Mouse (Mus musculus) neural tube, embryonic 10.5 days (tissue): ENCODE data around the gene Bbs9.

Experiments used
- DNase-seq: peaks from one replicate; pipeline ENCODE4 v3.0.0-alpha.2; 2017; ENCODE audit warnings: low spot score; ENCODE audit errors: extremely low spot score

The Bbs9 gene

DNA sequence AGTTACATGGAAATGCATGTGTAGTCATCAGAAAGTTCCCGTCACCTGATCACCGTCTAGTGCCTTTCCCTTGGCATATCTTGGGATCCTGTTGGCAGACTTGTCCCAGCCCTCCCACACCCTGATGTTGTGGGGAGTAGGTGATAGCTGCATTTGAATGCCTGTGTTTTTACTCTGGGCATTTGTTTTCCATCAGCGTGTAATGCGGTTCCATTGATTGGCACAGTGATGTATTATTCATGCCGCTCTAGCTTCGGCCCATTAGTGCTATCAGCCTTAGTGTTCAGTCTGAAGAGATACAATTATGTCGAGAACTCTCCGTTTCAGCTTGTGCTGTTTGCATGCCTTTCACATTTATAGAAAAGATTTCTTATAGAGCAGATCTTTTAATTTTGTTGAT lies 259.9 kb downstream of the Bbs9 start:
- no peak for DNase-seq

DNA sequence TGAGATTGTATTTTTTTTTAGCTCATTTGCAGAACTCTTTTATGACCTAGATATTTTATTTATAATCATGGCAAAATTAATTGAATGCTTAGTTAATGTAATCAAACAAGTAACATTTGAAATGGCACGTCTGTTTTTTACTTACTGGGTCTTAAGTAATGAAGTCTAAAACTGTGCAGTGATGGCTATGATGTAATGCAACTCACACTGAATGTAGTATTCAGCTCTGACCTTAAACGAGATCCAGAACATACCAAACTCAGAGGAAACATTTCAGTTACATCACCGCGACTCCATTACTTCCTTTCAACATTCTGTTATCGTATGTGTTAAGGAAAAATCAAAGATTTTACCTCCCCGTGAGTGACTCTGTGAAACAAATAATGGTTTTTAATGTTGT lies 262.4 kb downstream of the Bbs9 start:
- no peak for DNase-seq

DNA sequence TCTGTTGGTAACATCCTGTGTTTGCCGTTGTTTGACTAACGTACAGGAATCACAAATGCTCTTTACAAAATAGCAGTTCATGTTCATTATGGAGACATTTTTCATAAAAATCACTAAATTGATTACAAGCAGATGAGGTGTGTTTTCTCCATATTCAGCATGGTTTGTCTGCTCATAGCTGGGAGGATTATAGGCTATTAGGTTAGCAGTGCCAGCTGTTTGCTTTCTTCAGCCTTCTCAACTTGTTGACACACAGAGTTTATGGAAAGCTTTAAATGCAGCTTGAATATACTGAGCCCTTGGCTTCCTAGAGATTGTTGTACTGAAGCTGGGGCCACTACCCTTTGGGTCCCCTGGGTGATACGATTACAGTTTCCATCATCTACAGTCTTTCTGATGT lies 263.3 kb downstream of the Bbs9 start:
- DNase-seq = no peak

DNA sequence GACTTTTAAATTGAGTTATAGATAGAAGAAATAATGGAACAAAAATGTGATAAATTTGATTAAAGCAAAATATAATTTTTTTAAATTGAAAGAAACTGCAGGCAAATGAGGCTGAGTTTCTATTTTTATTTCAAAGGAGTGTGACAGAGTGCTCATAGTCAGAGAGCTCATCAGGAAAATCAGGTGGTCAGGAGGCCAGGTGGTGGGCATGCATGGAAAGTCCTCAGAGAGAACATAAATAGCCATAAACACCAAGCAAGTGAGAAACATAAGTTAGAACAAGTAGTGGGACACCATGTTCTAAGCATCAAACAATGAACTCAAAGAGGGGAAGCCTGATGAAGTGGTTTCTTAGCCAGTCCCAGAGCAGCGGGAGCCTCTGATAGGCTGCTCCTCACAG lies 266.5 kb downstream of the Bbs9 start:
- DNase-seq = no peak

DNA sequence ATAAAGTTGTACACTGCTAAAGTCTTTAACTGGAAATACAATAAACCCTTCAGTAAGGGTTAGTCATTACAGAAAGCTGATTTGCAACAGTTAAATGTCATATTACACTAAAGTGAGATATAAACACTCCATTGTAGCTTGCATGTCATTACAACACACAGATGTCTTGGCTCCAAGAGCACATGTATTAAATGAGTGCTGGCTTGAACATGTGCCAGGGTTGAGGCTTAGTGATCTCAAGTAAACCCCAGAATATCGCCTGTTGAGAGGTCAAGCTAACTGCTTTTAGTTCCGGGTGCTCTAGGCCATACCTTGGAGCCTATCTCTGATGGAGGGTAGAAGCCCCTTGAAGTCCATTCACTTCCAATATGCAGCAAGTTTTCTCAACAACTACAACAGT lies 273.1 kb downstream of the Bbs9 start:
- no peak for DNase-seq

DNA sequence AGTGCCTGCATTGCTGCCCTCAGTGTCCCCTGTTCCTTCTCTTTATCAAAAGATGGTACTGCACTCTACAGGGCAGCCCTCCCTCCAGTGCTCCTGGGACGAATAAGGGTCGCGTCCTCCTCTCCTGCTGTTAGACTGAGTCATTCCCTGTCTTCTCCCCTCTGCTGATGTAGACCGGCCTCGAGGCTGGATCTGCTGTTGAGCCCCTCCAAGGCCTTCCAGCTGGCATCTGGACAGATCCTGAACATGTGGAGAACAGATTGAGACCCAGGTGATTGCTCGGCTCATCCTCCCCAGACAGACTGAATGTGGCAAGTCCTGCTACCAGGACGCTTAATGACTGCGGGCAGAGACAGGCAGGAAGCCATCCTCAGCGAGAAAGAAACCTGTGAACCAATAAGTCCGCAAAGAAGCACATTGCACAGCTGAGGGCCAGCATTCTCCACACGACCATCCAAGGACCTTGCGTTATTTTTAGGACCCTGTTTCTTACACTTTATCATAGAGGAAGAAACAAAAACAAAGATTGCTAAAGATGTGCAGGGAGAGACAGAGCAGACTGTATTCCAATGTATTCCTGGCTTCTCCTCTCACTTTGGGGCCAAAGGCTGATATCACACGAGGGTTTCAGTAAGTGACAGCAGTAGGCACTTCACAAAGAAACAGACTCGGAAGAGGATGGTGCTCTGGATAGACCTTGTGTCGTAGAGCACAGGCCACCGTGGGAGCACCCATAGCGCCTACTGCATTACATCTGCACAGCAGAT lies 275.4 kb downstream of the Bbs9 start:
- peak; percentile 23 for DNase-seq

DNA sequence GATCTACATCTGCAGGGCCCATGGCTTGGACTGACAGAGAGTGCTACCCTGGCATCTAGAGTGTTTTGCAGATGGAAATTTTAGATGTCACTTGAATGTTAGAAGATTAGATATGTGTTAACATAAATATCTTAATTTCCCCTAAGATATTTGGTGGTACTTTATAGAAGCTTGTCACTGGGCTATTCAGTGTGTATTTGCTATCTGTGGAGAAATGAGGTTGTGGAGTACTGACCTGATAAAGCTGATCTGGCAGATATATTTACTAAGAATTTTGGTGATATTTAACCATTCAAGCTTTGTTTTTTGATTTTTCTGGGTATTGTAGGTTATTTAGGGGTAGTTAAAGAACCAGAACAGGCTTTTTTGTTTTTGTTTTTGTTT lies 276.0 kb downstream of the Bbs9 start:
- no peak for DNase-seq

DNA sequence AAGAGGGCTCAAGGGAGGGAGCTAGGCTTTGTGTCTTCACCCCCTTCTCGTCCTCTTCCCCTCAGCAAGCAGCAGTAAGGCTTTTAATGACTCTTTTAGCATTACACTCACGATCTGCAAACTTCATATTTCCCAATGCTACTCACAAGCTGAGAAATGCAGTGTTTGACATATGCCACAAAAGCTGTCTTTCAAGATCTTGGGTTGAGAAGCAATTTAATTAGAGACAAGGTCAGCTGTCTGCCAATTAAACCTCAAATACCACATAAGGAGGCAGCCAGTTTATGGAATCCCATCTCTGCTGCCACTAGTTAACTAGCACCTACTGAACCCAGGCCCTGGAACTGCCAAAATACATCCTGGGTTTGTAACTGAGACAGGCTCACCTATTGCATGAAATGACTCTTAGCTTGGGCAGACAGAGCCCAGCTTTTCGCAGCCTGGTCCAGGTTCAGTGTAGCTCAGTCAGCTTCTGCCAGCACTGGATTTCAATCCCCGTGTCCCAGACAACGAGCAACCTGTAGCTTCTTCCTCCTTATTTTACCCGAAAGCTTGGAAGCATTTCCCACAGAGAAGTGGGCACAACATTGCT lies 278.7 kb downstream of the Bbs9 start:
- no peak for DNase-seq

DNA sequence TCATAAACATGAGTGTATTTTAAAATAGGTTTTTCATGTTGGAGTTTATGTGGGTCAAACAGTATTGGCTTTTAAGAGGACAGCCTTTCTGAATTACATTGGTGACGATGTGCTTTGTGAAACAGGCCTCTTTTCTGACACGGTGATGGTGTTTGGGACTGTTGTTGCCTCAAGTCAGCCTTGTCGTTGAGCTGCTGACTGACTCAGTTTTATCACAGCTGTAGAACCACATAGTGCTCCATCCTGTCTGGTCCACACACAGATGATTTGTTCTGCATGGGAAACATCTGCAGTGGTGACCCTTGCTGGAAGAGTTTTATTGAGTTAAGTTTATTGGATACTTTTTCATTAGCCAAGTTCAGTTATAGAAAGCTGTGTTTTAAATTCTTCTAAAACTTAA lies 283.0 kb downstream of the Bbs9 start:
- no peak for DNase-seq

DNA sequence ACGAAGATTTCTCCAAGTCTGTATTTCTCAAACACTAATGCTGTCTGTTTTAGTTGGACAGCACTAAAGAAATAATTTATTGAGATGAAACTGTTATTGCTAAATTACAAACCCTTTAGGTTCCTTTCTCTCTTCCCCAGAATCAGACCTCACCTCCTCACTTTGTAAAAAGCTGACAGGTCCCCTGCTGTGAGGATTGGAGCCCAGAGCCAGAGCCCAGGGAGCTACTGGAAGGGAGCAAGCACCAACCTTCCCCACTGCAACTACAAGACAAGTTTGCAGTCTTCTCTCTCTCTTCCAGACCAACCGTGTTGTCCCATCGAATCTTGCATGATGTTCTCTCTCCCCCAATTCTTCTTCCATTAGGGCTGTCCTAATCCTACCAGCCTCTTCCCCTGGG lies 283.7 kb downstream of the Bbs9 start:
- no peak for DNase-seq

DNA sequence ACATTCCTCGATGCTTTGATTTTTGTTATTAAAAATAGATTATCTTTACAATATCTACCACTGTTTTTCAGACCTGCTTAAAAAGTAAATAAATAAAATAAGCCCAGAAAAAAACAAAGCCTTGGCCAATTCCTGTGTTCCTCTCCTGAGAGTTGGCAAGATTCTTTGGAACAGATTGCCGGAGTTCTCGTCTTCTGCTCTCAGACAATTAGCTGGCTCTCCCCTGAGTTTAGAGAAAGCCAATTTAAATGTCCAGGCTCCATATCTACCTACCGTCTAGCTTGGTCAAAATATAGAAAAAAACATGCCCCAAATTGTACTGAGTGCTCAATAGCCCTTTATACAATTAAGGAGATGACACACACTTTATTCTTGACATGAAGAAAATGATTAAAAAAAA lies 284.9 kb downstream of the Bbs9 start:
- DNase-seq = no peak

DNA sequence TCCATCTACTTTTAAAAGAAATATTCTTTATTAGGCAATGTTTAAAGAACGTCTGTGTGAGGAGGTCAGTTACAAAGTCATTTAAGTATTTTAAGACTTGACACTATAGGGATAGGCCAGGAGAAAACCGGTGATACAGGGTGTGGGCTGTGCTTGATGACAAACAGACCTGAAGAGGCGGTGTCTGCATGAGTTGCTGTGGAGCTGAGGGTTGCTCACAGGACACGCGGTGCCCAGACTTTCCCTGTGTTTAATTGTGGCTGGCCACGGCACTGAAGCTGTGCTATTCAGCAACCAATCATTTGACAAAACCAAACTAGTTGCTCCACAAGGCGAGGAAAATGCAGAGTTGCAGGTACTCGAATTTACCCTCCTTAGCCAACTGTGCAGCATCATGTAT lies 286.0 kb downstream of the Bbs9 start:
- DNase-seq = no peak

DNA sequence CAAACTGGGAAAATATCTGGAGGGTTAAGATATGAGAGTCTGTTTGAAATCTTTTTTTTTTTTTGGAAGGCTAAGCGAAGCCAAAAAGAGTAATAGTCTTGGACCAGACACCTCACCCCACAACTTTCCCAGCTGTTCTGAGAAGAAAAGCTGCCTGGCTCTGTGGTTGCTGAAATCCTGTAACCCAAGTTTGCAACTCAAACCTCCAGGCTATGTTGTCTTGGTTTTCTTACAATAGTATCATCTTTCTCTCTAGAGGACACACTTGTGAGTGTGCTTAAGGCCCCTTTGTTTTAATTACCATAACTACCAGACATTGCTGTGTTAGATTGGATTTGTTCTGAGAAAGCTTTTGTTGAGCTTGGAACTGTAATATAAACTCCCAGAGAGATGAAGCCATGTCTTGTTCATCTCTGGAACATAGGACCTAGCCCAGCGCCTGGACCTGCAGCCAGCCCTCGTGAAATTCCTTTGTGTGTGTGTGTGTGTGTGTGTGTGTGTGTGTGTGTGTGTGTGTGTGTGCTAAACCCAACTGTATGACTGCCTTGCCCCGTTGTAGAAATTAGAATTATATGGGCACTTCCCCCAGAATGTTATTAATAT lies 290.2 kb downstream of the Bbs9 start:
- no peak for DNase-seq

DNA sequence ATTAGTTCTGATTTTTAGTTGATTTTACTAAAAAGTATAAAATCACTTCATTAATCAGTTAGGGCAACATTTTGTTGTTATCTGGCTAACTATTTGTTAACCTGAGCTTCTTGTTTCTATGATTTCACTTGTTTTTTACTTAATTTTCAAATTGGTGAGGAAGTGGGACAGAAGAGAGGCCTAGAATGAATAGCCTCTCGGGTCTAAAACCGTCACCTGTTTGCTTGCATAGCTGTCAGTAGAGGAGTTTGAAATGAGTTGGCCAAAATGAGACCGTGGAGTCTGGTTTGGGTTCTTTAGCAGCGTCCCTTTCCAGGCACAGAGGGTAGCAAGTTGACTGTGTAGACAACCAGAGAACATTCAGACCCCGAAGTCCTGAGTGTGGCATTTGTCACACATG lies 291.6 kb downstream of the Bbs9 start:
- DNase-seq = no peak

DNA sequence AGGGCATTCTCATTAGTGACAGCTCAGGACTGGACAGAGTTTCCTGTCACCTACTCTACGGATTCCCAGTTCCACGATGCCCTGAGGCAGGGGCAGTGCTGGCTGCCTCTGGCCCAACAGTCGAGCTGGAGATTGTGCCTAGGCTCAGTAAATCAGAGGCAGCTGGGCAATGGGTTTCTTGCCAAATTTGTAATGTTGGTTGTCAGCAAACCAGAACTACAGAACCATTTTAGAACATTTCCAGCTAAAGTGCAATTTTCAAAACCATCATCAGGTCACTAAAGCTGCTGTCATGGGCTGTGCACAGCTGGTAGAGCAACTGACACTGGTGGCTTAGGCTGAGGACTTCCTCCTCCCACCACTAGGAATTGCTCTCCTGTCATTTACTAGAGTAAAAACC lies 292.3 kb downstream of the Bbs9 start:
- no peak for DNase-seq

DNA sequence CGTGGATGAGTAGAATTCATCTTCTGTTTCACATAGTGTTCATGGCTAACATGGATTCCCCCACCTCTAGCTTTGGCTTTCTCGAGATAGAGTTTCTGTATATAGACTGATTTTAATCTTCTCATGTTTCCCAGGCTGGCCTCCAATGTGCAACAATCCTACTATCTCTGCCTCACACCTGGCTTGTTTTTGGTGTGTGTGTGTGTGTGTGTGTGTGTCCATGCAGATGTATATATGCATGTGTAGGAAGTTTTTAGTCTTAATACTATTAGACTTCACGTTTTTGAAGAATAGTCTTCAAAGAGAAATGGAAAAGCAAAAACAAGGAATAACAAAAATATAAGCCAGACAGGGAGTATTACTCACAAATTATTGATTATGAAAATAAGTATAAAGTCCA lies 296.3 kb downstream of the Bbs9 start:
- no peak for DNase-seq

DNA sequence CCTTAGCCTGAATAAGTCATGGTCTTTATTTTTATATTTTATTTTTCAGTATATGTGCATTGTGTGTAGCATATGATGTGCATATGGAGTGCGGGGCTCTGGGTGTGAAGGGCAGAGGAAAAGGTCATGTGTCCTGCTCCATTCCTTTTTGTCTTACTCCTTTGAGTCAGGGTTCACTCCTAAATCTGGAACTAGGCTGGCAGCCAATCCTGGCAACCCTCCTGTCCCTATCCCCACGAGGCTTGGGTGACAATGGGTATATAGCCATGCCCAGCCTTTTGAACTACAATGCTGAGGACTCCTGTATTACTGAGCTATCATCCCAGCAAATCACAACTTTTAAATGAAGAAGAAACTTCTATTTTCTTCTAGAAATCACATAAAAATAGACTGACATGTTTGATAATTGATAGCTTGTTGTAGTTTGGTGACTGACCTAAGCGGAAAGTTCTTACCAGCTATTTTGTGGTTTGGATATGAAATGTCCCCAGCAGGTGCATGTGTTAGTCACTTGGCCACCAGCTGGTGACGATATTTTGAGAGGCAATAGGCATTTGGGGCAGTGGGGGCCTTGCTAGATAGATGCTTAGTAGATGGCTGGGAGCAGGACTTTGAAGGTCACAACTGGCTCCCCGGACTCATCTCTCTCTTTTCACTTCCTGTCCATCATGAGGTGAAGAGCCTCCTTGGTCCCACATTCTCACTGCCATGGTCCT lies 300.9 kb downstream of the Bbs9 start:
- DNase-seq = no peak

DNA sequence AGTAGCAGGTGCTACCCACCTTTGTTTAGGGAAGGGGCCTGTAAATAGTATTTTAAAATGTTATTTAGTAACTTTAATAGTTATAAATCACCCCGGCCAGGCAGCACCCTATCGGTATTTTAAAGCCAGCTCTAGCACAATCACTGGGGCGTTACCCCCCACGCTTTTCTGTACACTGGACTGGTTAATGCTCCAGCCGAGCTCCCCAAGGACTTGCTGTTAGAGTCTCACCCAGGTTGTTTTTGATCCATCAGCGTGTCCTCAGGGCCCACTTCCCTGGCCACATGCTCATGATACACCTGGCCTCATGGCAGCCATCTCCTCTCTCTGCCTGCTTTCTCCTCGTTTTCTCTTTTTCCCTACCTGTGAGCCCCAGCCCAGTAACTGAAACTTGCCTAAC lies 301.9 kb downstream of the Bbs9 start:
- no peak for DNase-seq

DNA sequence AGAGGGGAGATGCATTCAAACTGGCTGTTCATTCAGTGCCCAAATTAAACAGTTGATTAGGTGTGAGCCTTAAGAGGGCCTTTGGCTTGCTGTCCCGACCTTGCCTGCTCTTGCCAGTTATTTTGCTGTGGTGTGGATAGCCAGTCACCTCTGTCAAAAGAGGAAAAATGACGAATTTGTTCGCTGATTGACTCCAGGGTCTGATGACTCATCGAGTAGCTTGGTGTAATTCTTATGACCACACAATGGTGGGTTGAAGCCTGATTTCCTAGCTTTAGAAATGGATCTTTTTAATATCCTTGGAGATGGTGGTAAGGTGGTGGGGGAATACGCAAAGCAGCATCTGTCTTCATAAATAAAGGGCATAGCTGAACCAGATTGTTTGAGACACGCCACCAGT lies 304.1 kb downstream of the Bbs9 start:
- DNase-seq = no peak

DNA sequence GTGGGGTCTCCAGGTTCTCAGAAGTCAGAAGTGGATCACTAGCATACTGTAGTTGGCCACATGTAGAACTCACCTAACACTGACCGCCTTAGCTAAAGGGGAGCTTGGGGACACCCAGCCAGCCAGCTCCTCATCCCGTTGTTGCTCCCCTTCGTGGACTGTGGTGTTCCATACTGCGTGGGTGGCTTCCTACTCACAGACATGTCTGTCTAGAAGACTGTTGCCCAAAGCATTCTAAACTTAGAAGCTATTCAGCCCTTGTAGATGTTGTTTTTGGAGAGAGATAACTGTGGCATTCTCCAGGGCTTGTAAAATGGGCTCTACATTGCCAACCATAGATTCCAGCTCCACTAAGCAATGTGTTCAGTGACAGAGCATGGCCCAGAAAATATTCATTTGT lies 310.5 kb downstream of the Bbs9 start:
- no peak for DNase-seq

DNA sequence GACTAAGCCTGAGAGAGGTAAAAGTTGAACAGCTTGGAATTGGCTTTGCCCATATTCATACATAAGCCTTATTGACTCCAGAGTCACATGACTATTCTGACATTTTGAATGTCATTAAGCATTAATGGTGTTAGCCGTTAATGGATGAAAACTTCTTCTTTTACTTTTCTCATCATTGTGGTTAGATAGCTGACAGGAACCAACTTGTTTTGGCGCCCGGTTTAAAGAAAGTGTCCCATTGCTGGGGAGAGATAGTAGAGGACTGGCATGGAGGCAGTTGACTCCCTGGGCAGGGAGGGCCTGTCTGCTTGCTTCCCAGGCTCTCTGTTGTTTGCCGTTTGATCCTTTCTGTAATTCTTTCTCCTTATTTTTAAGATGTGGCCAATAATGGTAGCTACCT lies 312.9 kb downstream of the Bbs9 start:
- DNase-seq = no peak

DNA sequence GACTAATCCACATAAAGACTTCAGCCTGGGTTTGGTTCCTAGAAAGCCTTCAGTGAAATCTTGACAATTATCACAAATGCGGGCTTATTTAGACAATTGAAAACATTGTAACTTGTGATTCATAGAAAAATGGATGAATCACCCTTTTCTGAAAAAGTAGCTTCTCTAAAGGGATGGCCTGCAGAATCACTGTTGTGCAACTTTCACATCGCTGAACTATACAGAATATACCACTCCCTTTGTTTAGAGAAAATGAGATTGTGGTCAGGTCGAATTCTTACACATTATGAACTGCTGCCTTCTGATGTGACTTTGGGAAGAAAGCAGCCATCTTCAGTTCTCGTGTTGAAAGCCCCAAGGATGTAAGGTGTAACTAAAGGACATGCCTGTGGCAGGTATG lies 313.3 kb downstream of the Bbs9 start:
- DNase-seq = no peak
